Mouse (Mus musculus): Measurements from ENCODE around the gene H2-DMa. TPM values are rescaled to one million over a fixed set of nuclear protein-coding genes. Genes with fewer than 3 reads are reported as not detected.

Gene H2-DMa
- polyA plus RNA-seq, 1 experiment from 2014 or later, result 14.4 TPM

GRCm38 (mm10) chr17:34130073-34130947, 11.0 kb downstream of the H2-DMa start:
- H3K36me3 ChIP-seq, result no peaks in the 10 kb centered on the region
- ATAC-seq (ENCODE audit: low FRiP score), result no peak
- H3K9me3 ChIP-seq, result no peaks in the 10 kb centered on the region
- 82% methylated on average over 19 of the region's 19 CpGs for WGBS
- no peak overlapping the region for H3K4me3 ChIP-seq
- H3K9ac ChIP-seq, result no peak overlapping the region
- peaks cover 17% of the 10 kb centered on the region for H3K4me1 ChIP-seq (replicated peaks)
- H3K4me2 ChIP-seq, result no peak overlapping the region
- H3K27me3 ChIP-seq, result 0 out of 2 replicates have a peak, but pooled peaks cover 9% of the 10 kb centered on the region
- no peak overlapping the region for H3K27ac ChIP-seq

GRCm38 (mm10) chr17:34131911-34132310, 12.6 kb downstream of the H2-DMa start:
- no peaks in the 10 kb centered on the region for H3K36me3 ChIP-seq
- no peaks in the 10 kb centered on the region for H3K9me3 ChIP-seq
- no peak overlapping the region for H3K27ac ChIP-seq
- H3K4me3 ChIP-seq, result no peak overlapping the region
- peaks cover 15% of the 10 kb centered on the region for H3K27me3 ChIP-seq
- H3K9ac ChIP-seq, result no peak overlapping the region
- 78% methylated on average over 7 of the region's 7 CpGs for WGBS
- H3K4me2 ChIP-seq, result no peak overlapping the region
- no peak for ATAC-seq (ENCODE audit: low FRiP score)
- H3K4me1 ChIP-seq (replicated peaks), result peaks cover 21% of the 10 kb centered on the region

- 82% methylated on average over 11 of the region's 11 CpGs for WGBS
- H3K4me2 ChIP-seq, result no peak overlapping the region
- ATAC-seq (ENCODE audit: low FRiP score), result no peak
- H3K27ac ChIP-seq, result no peak overlapping the region
- H3K4me3 ChIP-seq, result no peak overlapping the region
- peaks cover 16% of the 10 kb centered on the region for H3K4me1 ChIP-seq (replicated peaks)
- H3K9ac ChIP-seq, result no peak overlapping the region
- peaks cover 22% of the 10 kb centered on the region for H3K27me3 ChIP-seq
- no peaks in the 10 kb centered on the region for H3K9me3 ChIP-seq
- no peaks in the 10 kb centered on the region for H3K36me3 ChIP-seq
Measured at GRCm38 (mm10) chr17:34133289-34133688, 13.9 kb downstream of the H2-DMa start.

- no peaks in the 10 kb centered on the region for H3K9me3 ChIP-seq
- ATAC-seq (ENCODE audit: low FRiP score), result no peak
- no peak overlapping the region for H3K9ac ChIP-seq
- no peak overlapping the region for H3K27ac ChIP-seq
- no peak overlapping the region for H3K4me2 ChIP-seq
- H3K27me3 ChIP-seq, result peaks cover 34% of the 10 kb centered on the region
- 94% methylated on average over 3 of the region's 3 CpGs for WGBS
- peaks cover 11% of the 10 kb centered on the region for H3K4me1 ChIP-seq (replicated peaks)
- no peaks in the 10 kb centered on the region for H3K36me3 ChIP-seq
- H3K4me3 ChIP-seq, result no peak overlapping the region
Measured at GRCm38 (mm10) chr17:34134451-34134850, 15.1 kb downstream of the H2-DMa start.

GRCm38 (mm10) chr17:34135297-34136224, 16.2 kb downstream of the H2-DMa start:
- Histone ChIP-seq H3K4me1 (replicated peaks) (peaks cover 19% of the 10 kb centered on the region), H3K27ac (no peak overlapping the region), H3K36me3 (no peaks in the 10 kb centered on the region), H3K4me3 (peak overlapping the region; percentile 38), H3K27me3 (peaks cover 45% of the 10 kb centered on the region), H3K4me2 (peak overlapping the region; percentile 66), H3K9ac (peak overlapping the region; percentile 58; the same call in 1 of the 2 replicates), H3K9me3 (no peaks in the 10 kb centered on the region)
- WGBS, result 9% methylated on average over 31 of the region's 31 CpGs
- peak; percentile 97 for ATAC-seq (ENCODE audit: low FRiP score)

GRCm38 (mm10) chr17:34137601-34138000, 18.3 kb downstream of the H2-DMa start:
- no peak for ATAC-seq (ENCODE audit: low FRiP score)
- no peak overlapping the region for H3K9ac ChIP-seq
- WGBS, result 72% methylated on average over 7 of the region's 7 CpGs
- no peak overlapping the region for H3K27ac ChIP-seq
- no peaks in the 10 kb centered on the region for H3K36me3 ChIP-seq
- no peak overlapping the region for H3K4me3 ChIP-seq
- peaks cover 19% of the 10 kb centered on the region for H3K4me1 ChIP-seq (replicated peaks)
- H3K27me3 ChIP-seq, result peaks cover 60% of the 10 kb centered on the region
- no peak overlapping the region for H3K4me2 ChIP-seq
- no peaks in the 10 kb centered on the region for H3K9me3 ChIP-seq

GRCm38 (mm10) chr17:34138655-34139054, 19.3 kb downstream of the H2-DMa start:
- Histone ChIP-seq H3K9me3 (no peaks in the 10 kb centered on the region), H3K9ac (0 out of 2 replicates have a peak overlapping the region, but pooled peaks have one; percentile 25), H3K27me3 (peaks cover 60% of the 10 kb centered on the region), H3K4me1 (replicated peaks) (peaks cover 24% of the 10 kb centered on the region), H3K36me3 (no peaks in the 10 kb centered on the region), H3K27ac (no peak overlapping the region), H3K4me3 (no peak overlapping the region), H3K4me2 (no peak overlapping the region)
- 74% methylated on average over 7 of the region's 7 CpGs for WGBS
- no peak for ATAC-seq (ENCODE audit: low FRiP score)

GRCm38 (mm10) chr17:34139416-34139815, 20.1 kb downstream of the H2-DMa start:
- H3K4me1 ChIP-seq (replicated peaks), result peaks cover 24% of the 10 kb centered on the region
- no peaks in the 10 kb centered on the region for H3K36me3 ChIP-seq
- H3K4me2 ChIP-seq, result peak overlapping the region; percentile 47
- ATAC-seq (ENCODE audit: low FRiP score), result no peak
- 2% methylated on average over 16 of the region's 16 CpGs for WGBS
- peaks cover 60% of the 10 kb centered on the region for H3K27me3 ChIP-seq
- no peaks in the 10 kb centered on the region for H3K9me3 ChIP-seq
- peak overlapping the region; percentile 17 for H3K4me3 ChIP-seq
- no peak overlapping the region for H3K27ac ChIP-seq
- 0 out of 2 replicates have a peak overlapping the region, but pooled peaks have one; percentile 25 for H3K9ac ChIP-seq

GRCm38 (mm10) chr17:34140240-34140639, 20.9 kb downstream of the H2-DMa start:
- ATAC-seq (ENCODE audit: low FRiP score), result no peak
- H3K4me2 ChIP-seq, result no peak overlapping the region
- no peak overlapping the region for H3K4me3 ChIP-seq
- peaks cover 24% of the 10 kb centered on the region for H3K4me1 ChIP-seq (replicated peaks)
- no peaks in the 10 kb centered on the region for H3K9me3 ChIP-seq
- 14% methylated on average over 5 of the region's 5 CpGs for WGBS
- peaks cover 60% of the 10 kb centered on the region for H3K27me3 ChIP-seq
- no peak overlapping the region for H3K27ac ChIP-seq
- no peak overlapping the region for H3K9ac ChIP-seq
- no peaks in the 10 kb centered on the region for H3K36me3 ChIP-seq

GRCm38 (mm10) chr17:34141448-34141847, 22.1 kb downstream of the H2-DMa start:
- H3K27me3 ChIP-seq, result peaks cover 56% of the 10 kb centered on the region
- 55% methylated on average over 4 of the region's 4 CpGs for WGBS
- H3K4me1 ChIP-seq (replicated peaks), result peaks cover 21% of the 10 kb centered on the region
- H3K36me3 ChIP-seq, result no peaks in the 10 kb centered on the region
- no peak overlapping the region for H3K9ac ChIP-seq
- H3K4me3 ChIP-seq, result no peak overlapping the region
- no peak overlapping the region for H3K4me2 ChIP-seq
- ATAC-seq (ENCODE audit: low FRiP score), result no peak
- H3K9me3 ChIP-seq, result no peaks in the 10 kb centered on the region
- H3K27ac ChIP-seq, result no peak overlapping the region

GRCm38 (mm10) chr17:34142456-34143010, 23.2 kb downstream of the H2-DMa start:
- Histone ChIP-seq H3K9ac (no peak overlapping the region), H3K4me3 (no peak overlapping the region), H3K36me3 (no peaks in the 10 kb centered on the region), H3K4me1 (replicated peaks) (peaks cover 21% of the 10 kb centered on the region), H3K27me3 (peaks cover 45% of the 10 kb centered on the region), H3K27ac (no peak overlapping the region), H3K9me3 (no peaks in the 10 kb centered on the region), H3K4me2 (no peak overlapping the region)
- ATAC-seq (ENCODE audit: low FRiP score), result no peak
- 85% methylated on average over 7 of the region's 7 CpGs for WGBS

- H3K27me3 ChIP-seq, result peaks cover 40% of the 10 kb centered on the region
Measured at GRCm38 (mm10) chr17:34143033-34143432, 23.7 kb downstream of the H2-DMa start, which contains the start of gene H2-DMb2. TSS of gene H2-DMb2 (plus strand) at chr17:34143307.

More at GRCm38 (mm10) chr17:34143033-34143432, 23.7 kb downstream of the H2-DMa start, which contains the start of gene H2-DMb2:
- no peak within 1 kb of the TSS for H3K4me3 ChIP-seq
- 24% methylated on average over 7 of the region's 7 CpGs for WGBS
- no peaks in the 10 kb centered on the region for H3K9me3 ChIP-seq
- H3K4me1 ChIP-seq (replicated peaks), result peaks cover 21% of the 10 kb centered on the region
- H3K4me2 ChIP-seq, result no peak within 1 kb of the TSS
- H3K27ac ChIP-seq, result no peak within 1 kb of the TSS
- H3K9ac ChIP-seq, result no peak within 1 kb of the TSS
- no peaks in the 10 kb centered on the region for H3K36me3 ChIP-seq
- no peak for ATAC-seq (ENCODE audit: low FRiP score)

Measured in hindbrain, embryonic 13.5 days (tissue).